Mouse (Mus musculus) lung, adult 2 months (tissue): ENCODE measurements at regions not wholly inside any gene's neighbourhood (a gene's known extent, or its start where the extent isn't known, plus 50 kb on each side); places are given as distances from the start of the nearest gene placed in this dataset.

Experiments used
- CTCF ChIP-seq: fragments of 200-500 bp; IDR thresholded peaks from 2 replicates; pipeline ENCODE4 v1.5.1; 2011; ENCODE audit warnings: mild to moderate bottlenecking, low read length, control low read depth; ENCODE audit not compliant: insufficient read depth
- POLR2A ChIP-seq: fragments of 200-500 bp; IDR thresholded peaks from 2 replicates; pipeline ENCODE4 v1.6.1; 2011; ENCODE audit warnings: low read depth, mild to moderate bottlenecking, control low read depth, low read length, borderline replicate concordance; ENCODE audit errors: extremely low read depth

- TF ChIP-seq CTCF, result no peak
- TF ChIP-seq POLR2A, result no peak
Measured at GRCm38 (mm10) chrX:11859396-11859795, 300.8 kb downstream of the Bcor start.
